Mouse (Mus musculus) E14TG2a.4 (cell line): ENCODE data around the gene Sept1.

Source experiments
- CTCF ChIP-seq: conservative IDR thresholded peaks from 2 replicates; pipeline ENCODE4 v1.5.1; 2014; ENCODE audit warnings: low read length
- POU5F1 ChIP-seq: IDR thresholded peaks from 2 replicates; pipeline ENCODE4 v1.6.1; 2014; ENCODE audit warnings: low read length, borderline replicate concordance

DNA sequence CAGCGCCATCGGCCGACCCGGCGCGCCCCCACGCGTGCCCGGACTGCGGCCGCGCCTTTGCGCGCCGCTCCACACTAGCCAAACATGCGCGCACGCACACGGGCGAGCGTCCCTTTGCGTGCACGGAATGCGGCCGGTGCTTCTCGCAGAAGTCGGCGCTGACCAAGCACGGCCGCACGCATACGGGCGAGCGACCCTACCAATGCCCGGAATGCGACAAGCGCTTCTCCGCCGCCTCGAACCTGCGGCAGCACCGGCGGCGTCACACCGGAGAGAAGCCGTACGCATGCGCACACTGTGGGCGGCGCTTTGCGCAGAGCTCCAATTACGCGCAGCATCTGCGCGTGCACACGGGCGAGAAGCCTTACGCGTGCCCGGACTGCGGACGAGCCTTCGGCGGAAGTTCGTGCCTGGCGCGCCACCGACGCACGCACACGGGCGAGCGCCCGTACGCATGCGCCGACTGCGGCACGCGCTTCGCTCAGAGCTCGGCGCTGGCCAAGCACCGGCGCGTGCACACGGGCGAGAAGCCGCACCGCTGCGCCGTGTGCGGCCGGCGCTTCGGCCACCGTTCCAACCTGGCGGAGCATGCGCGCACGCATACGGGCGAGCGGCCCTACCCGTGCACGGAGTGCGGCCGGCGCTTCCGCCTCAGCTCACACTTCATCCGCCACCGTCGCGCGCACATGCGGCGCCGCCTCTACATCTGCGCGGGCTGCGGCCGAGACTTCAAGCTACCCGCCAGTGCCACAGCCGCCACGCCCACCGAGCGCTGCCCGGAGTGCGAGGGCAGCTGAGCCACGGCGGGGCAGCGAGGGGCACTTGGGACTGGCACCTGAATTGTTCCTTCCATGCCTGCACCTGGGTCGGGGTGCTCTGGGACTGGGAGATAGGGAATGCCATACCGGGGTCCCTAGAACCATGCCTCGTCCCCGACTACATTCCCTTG lies 21.2 kb upstream of the Sept1 start:
- TF ChIP-seq CTCF (no peak), POU5F1 (no peak)
